Mouse (Mus musculus) lung, embryonic 14.5 days (tissue): Measurements from ENCODE around the gene C2cd3. TPM values are rescaled to one million over a fixed set of nuclear protein-coding genes. Genes with fewer than 3 reads are reported as not detected.

ENCODE experiments used
- ATAC-seq: fragments of 200-750 bp; cut with Nextera tagmentation; 2 replicates; pipeline ENCODE4 v1.8.0; 2017; ENCODE audit warnings: mild to moderate bottlenecking, moderate TSS enrichment, moderate library complexity; ENCODE audit not compliant: insufficient read depth
- DNase-seq: peaks from one replicate; pipeline ENCODE4 v3.0.0-alpha.2; 2015
- H3K27ac ChIP-seq: fragments of 300-500 bp; sonication (generic); 2 replicates; pipeline ENCODE4 v1.5.1; 2014; ENCODE audit warnings: low read depth, mild to moderate bottlenecking, moderate library complexity
- H3K27me3 ChIP-seq: fragments of 300-500 bp; sonication (generic); 2 replicates; pipeline ENCODE4 v1.6.1; 2014; ENCODE audit warnings: low read length, control low read depth; ENCODE audit not compliant: insufficient read depth
- H3K36me3 ChIP-seq: fragments of 300-500 bp; sonication (generic); 2 replicates; pipeline ENCODE4 v1.6.1; 2014; ENCODE audit warnings: control low read depth; ENCODE audit not compliant: insufficient read depth
- H3K4me1 ChIP-seq: fragments of 300-500 bp; sonication (generic); 2 replicates; pipeline ENCODE4 v1.6.1; 2014; ENCODE audit warnings: antibody characterized with exemption, control low read depth; ENCODE audit not compliant: insufficient read depth
- H3K4me2 ChIP-seq: fragments of 300-500 bp; sonication (generic); 2 replicates; pipeline ENCODE4 v1.6.1; 2014; ENCODE audit warnings: mild to moderate bottlenecking
- H3K4me3 ChIP-seq: fragments of 300-500 bp; sonication (generic); 2 replicates; pipeline ENCODE4 v1.5.1; 2014; ENCODE audit warnings: low read depth, low read length
- H3K9ac ChIP-seq: fragments of 300-500 bp; sonication (generic); 2 replicates; pipeline ENCODE4 v1.6.1; 2014
- H3K9me3 ChIP-seq: fragments of 300-500 bp; sonication (generic); 2 replicates; pipeline ENCODE4 v1.6.1; 2016; ENCODE audit warnings: low read depth, low read length, control low read depth
- CTCF ChIP-seq: IDR thresholded peaks from 2 replicates; pipeline ENCODE4 v1.5.1; 2016; ENCODE audit warnings: antibody characterized with exemption, low read depth
- WGBS: fragments of 180-500 bp; shearing (Covaris S2); extraction: QIAGEN DNeasy Blood & Tissue Kit; methylation state at CpG from one replicate; pipeline ENCODE4 v1.1.7; 2014; 5-methylcytosine and 5-hydroxymethylcytosine counted together
- polyA plus RNA-seq: library from polyadenylated mRNA; unstranded; fragments of >200 nt; fragmentation: Nextera tagmentation; extraction: Ambion mirVana; gene quantifications from 2 replicates; pipeline ENCODE4 v1.2.1, GENCODE M21; 2014

The C2cd3 gene
- polyA plus RNA-seq, 1 experiment from 2014 or later = 29.6 TPM

GRCm38 (mm10) chr7:100400899-100401539 lies 29.0 kb downstream of the C2cd3 start:
- H3K4me1 ChIP-seq = no peaks in the 10 kb centered on the region
- no peak overlapping the region for H3K4me2 ChIP-seq
- no peaks in the 10 kb centered on the region for H3K27me3 ChIP-seq
- no peaks in the 10 kb centered on the region for H3K9me3 ChIP-seq
- H3K9ac ChIP-seq = no peak overlapping the region
- DNase-seq = no peak
- no peak overlapping the region for H3K27ac ChIP-seq
- WGBS = 52% methylated on average over 4 of the region's 4 CpGs
- no peak for TF ChIP-seq CTCF
- ATAC-seq = no peak
- H3K4me3 ChIP-seq = no peak overlapping the region
- peaks cover 58% of the 10 kb centered on the region for H3K36me3 ChIP-seq

- Histone ChIP-seq H3K4me3 (no peak overlapping the region), H3K9me3 (no peaks in the 10 kb centered on the region), H3K4me1 (no peaks in the 10 kb centered on the region), H3K9ac (no peak overlapping the region), H3K36me3 (peaks cover 61% of the 10 kb centered on the region), H3K4me2 (no peak overlapping the region), H3K27me3 (no peaks in the 10 kb centered on the region), H3K27ac (no peak overlapping the region)
- WGBS = 85% methylated on average over 4 of the region's 4 CpGs
- ATAC-seq (no peak), DNase-seq (no peak)
- no peak for TF ChIP-seq CTCF
Measured at GRCm38 (mm10) chr7:100402715-100403114, 30.7 kb downstream of the C2cd3 start.

- TF ChIP-seq CTCF = no peak
- Histone ChIP-seq H3K4me3 (no peak overlapping the region), H3K27ac (no peak overlapping the region), H3K36me3 (peaks cover 72% of the 10 kb centered on the region), H3K27me3 (no peaks in the 10 kb centered on the region), H3K4me2 (no peak overlapping the region), H3K4me1 (no peaks in the 10 kb centered on the region), H3K9me3 (no peaks in the 10 kb centered on the region), H3K9ac (no peak overlapping the region)
- DNase-seq (no peak), ATAC-seq (no peak)
- 95% methylated on average over 5 of the region's 5 CpGs for WGBS
Measured at GRCm38 (mm10) chr7:100407677-100408076, 35.6 kb downstream of the C2cd3 start.

- Histone ChIP-seq H3K27me3 (no peaks in the 10 kb centered on the region), H3K27ac (no peak overlapping the region), H3K9me3 (no peaks in the 10 kb centered on the region), H3K4me2 (no peak overlapping the region), H3K4me3 (no peak overlapping the region), H3K9ac (no peak overlapping the region), H3K36me3 (peaks cover 73% of the 10 kb centered on the region), H3K4me1 (no peaks in the 10 kb centered on the region)
- WGBS = 92% methylated on average over 4 of the region's 4 CpGs
- TF ChIP-seq CTCF = no peak
- DNase-seq (no peak), ATAC-seq (no peak)
Measured at GRCm38 (mm10) chr7:100408684-100409083, 36.7 kb downstream of the C2cd3 start.

- no peak for TF ChIP-seq CTCF
- WGBS = 91% methylated on average over 3 of the region's 3 CpGs
- no peaks in the 10 kb centered on the region for H3K27me3 ChIP-seq
- H3K4me1 ChIP-seq = no peaks in the 10 kb centered on the region
- no peak overlapping the region for H3K9ac ChIP-seq
- ATAC-seq (no peak), DNase-seq (no peak)
- H3K9me3 ChIP-seq = no peaks in the 10 kb centered on the region
- no peak overlapping the region for H3K4me3 ChIP-seq
- peaks cover 74% of the 10 kb centered on the region for H3K36me3 ChIP-seq
- no peak overlapping the region for H3K27ac ChIP-seq
- no peak overlapping the region for H3K4me2 ChIP-seq
Measured at GRCm38 (mm10) chr7:100425795-100426194, 53.8 kb downstream of the C2cd3 start.

GRCm38 (mm10) chr7:100429102-100429501 lies 57.1 kb downstream of the C2cd3 start:
- Histone ChIP-seq H3K27me3 (no peaks in the 10 kb centered on the region), H3K9me3 (no peaks in the 10 kb centered on the region), H3K4me1 (no peaks in the 10 kb centered on the region), H3K9ac (no peak overlapping the region), H3K4me2 (no peak overlapping the region), H3K36me3 (peaks cover 73% of the 10 kb centered on the region), H3K27ac (no peak overlapping the region), H3K4me3 (no peak overlapping the region)
- DNase-seq (peak; percentile 68), ATAC-seq (no peak)
- peak; percentile 90 for TF ChIP-seq CTCF
- WGBS = 62% methylated on average over 3 of the region's 3 CpGs

GRCm38 (mm10) chr7:100429911-100430310 lies 57.9 kb downstream of the C2cd3 start:
- WGBS = 91% methylated on average over 11 of the region's 11 CpGs

GRCm38 (mm10) chr7:100431103-100431502 lies 59.1 kb downstream of the C2cd3 start:
- Histone ChIP-seq H3K9ac (no peak overlapping the region), H3K4me2 (no peak overlapping the region), H3K4me3 (no peak overlapping the region), H3K27me3 (no peaks in the 10 kb centered on the region), H3K36me3 (peaks cover 62% of the 10 kb centered on the region), H3K9me3 (no peaks in the 10 kb centered on the region), H3K4me1 (no peaks in the 10 kb centered on the region), H3K27ac (no peak overlapping the region)
- 68% methylated on average over 5 of the region's 5 CpGs for WGBS
- TF ChIP-seq CTCF = no peak
- DNase-seq = peak; percentile 72
- ATAC-seq = no peak; the same call in 1 of the 2 replicates

More at GRCm38 (mm10) chr7:100429911-100430310, 57.9 kb downstream of the C2cd3 start:
- H3K27me3 ChIP-seq = no peaks in the 10 kb centered on the region
- H3K4me1 ChIP-seq = no peaks in the 10 kb centered on the region
- no peak overlapping the region for H3K9ac ChIP-seq
- ATAC-seq = no peak
- no peak overlapping the region for H3K27ac ChIP-seq
- TF ChIP-seq CTCF = no peak
- no peak overlapping the region for H3K4me3 ChIP-seq
- no peak for DNase-seq
- H3K4me2 ChIP-seq = no peak overlapping the region
- H3K36me3 ChIP-seq = peaks cover 65% of the 10 kb centered on the region
- no peaks in the 10 kb centered on the region for H3K9me3 ChIP-seq
